Mouse (Mus musculus) kidney, embryonic 15.5 days (tissue): ENCODE measurements at regions not wholly inside any gene's neighbourhood (a gene's known extent, or its start where the extent isn't known, plus 50 kb on each side); places are given as distances from the start of the nearest gene placed in this dataset.
"Not testable (repeated sequence)": the region's sequence is repeated elsewhere in the genome, so short reads cannot be mapped to it uniquely, and the experiment has no call there.

ENCODE experiments used
- ATAC-seq: fragments of 200-750 bp; cut with Nextera tagmentation; replicated peaks from 2 replicates; pipeline ENCODE4 v1.8.0; 2017; ENCODE audit warnings: moderate TSS enrichment; ENCODE audit not compliant: low FRiP score
- H3K27ac ChIP-seq: fragments of 300-500 bp; sonication (generic); 2 replicates; pipeline ENCODE4 v1.5.1; 2015; ENCODE audit warnings: mild to moderate bottlenecking, inconsistent platforms
- H3K27me3 ChIP-seq: fragments of 300-500 bp; sonication (generic); 2 replicates; pipeline ENCODE4 v1.6.1; 2015; ENCODE audit warnings: inconsistent platforms
- H3K36me3 ChIP-seq: fragments of 300-500 bp; sonication (generic); 2 replicates; pipeline ENCODE4 v1.6.1; 2015; ENCODE audit warnings: inconsistent platforms
- H3K4me1 ChIP-seq: fragments of 300-500 bp; sonication (generic); 2 replicates; pipeline ENCODE4 v1.6.1; 2015; ENCODE audit warnings: inconsistent platforms
- H3K4me2 ChIP-seq: fragments of 300-500 bp; sonication (generic); 2 replicates; pipeline ENCODE4 v1.6.1; 2015; ENCODE audit warnings: moderate library complexity, mild to moderate bottlenecking, inconsistent platforms
- H3K4me3 ChIP-seq: fragments of 300-500 bp; sonication (generic); replicated peaks from 2 replicates; pipeline ENCODE4 v1.5.1; 2015; ENCODE audit warnings: mild to moderate bottlenecking, inconsistent platforms
- H3K9ac ChIP-seq: fragments of 300-500 bp; sonication (generic); 2 replicates; pipeline ENCODE4 v1.6.1; 2015; ENCODE audit warnings: mild to moderate bottlenecking, inconsistent platforms
- H3K9me3 ChIP-seq: fragments of 300-500 bp; sonication (generic); replicated peaks from 2 replicates; pipeline ENCODE4 v1.6.1; 2016; ENCODE audit warnings: inconsistent platforms
- WGBS: fragments of 180-500 bp; shearing (Covaris S2); methylation state at CpG from one replicate; pipeline ENCODE4 v1.1.7; 2015; ENCODE audit warnings: mixed read lengths; 5-methylcytosine and 5-hydroxymethylcytosine counted together

DNA sequence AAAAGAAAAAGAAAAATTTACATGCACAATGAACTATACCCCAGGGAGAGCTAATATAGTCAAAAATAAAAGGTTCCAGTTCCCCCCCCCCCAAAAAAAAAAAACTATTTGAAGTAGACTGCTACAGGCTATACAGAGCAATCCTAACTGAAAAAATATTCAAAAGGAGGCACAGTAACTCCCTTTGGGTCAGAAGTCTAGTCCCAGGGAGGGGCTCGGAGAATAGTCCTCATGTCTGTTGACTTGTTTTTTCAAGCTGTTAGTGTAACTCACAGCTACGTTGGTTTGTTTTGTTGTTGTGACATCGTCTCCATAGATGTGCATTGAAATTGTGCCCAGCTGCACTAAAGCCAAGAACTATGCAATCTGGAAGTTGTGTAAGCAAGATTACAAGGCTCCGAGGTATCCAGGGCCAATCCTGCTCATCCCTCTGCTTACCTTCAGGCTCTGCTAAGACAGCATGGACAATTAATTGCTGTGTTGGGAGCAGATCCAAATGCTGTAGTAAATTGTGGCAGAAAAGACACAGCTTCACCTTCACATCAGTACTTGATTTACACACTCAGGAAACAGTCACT lies 137.2 kb upstream of the Pnpt1 start:
- Histone ChIP-seq H3K27ac (no peak overlapping the region), H3K9ac (no peak overlapping the region), H3K4me2 (no peak overlapping the region), H3K4me1 (peaks cover 3% of the 10 kb centered on the region), H3K9me3 (no peaks in the 10 kb centered on the region), H3K4me3 (no peak overlapping the region), H3K36me3 (no peaks in the 10 kb centered on the region), H3K27me3 (no peaks in the 10 kb centered on the region)
- 0 out of 2 replicates have a peak, but pooled peaks have one; percentile 22 for ATAC-seq
- 61% methylated on average over 4 of the region's 4 CpGs for WGBS

- H3K27me3 ChIP-seq = no peaks in the 10 kb centered on the region
- WGBS = 52% methylated on average over 3 of the region's 3 CpGs
- no peak overlapping the region for H3K9ac ChIP-seq
- peaks cover 15% of the 10 kb centered on the region for H3K4me1 ChIP-seq
- H3K9me3 ChIP-seq = no peaks in the 10 kb centered on the region
- no peaks in the 10 kb centered on the region for H3K36me3 ChIP-seq
- no peak overlapping the region for H3K4me3 ChIP-seq
- H3K4me2 ChIP-seq = no peak overlapping the region
- no peak overlapping the region for H3K27ac ChIP-seq
- peak; percentile 86 for ATAC-seq
Measured at GRCm38 (mm10) chr11:28998314-28999106, 132.0 kb upstream of the Pnpt1 start.

DNA sequence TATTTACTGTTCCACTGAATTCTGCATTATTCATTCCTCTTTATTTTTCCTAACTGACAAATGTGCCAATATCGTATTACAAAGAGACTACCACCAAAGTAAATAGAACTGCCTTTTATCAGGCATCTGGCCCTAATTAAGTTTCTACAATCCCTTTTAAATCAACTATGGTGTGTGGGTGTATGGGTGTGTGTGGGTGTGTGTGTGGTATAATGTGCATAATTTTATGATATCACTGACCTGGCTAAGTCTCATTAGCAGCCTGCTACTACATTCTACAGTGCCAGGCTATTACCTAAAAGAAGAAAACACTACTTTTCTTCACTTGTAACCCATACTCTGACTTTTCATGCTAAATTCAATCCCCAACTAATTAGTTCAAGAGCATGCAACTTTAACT lies 131.3 kb upstream of the Pnpt1 start:
- no peaks in the 10 kb centered on the region for H3K9me3 ChIP-seq
- no peak overlapping the region for H3K4me2 ChIP-seq
- no peak overlapping the region for H3K4me3 ChIP-seq
- peaks cover 15% of the 10 kb centered on the region for H3K4me1 ChIP-seq
- H3K36me3 ChIP-seq = no peaks in the 10 kb centered on the region
- peak; percentile 47; the same call in 1 of the 2 replicates for ATAC-seq
- H3K27me3 ChIP-seq = no peaks in the 10 kb centered on the region
- 24% methylated on average over 1 of the region's 1 CpGs for WGBS
- H3K9ac ChIP-seq = no peak overlapping the region
- no peak overlapping the region for H3K27ac ChIP-seq

DNA sequence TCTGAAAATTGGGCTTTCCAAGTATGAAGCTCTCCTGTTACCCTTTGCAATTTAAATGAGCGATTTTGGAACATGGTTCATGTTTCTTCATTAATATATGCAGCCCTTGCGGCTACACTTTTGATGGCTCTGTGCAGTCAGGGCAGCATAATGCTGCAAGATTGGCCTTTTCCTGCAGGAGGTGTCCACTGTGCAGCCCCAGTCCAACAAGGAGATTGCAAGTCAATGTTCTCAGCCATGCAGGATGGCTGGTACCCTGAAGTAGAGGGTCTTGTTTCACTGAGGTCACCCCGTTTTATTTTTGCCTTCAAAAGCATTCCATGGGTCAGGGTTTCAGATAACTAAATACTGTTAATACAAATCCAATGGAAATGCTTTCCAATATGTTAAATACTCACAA lies 130.9 kb upstream of the Pnpt1 start:
- H3K4me3 ChIP-seq = no peak overlapping the region
- no peak; the same call in 1 of the 2 replicates for ATAC-seq
- no peaks in the 10 kb centered on the region for H3K27me3 ChIP-seq
- H3K9ac ChIP-seq = no peak overlapping the region
- no peaks in the 10 kb centered on the region for H3K36me3 ChIP-seq
- H3K4me1 ChIP-seq = peaks cover 15% of the 10 kb centered on the region
- 40% methylated on average over 3 of the region's 3 CpGs for WGBS
- H3K4me2 ChIP-seq = no peak overlapping the region
- no peak overlapping the region for H3K27ac ChIP-seq
- no peaks in the 10 kb centered on the region for H3K9me3 ChIP-seq

DNA sequence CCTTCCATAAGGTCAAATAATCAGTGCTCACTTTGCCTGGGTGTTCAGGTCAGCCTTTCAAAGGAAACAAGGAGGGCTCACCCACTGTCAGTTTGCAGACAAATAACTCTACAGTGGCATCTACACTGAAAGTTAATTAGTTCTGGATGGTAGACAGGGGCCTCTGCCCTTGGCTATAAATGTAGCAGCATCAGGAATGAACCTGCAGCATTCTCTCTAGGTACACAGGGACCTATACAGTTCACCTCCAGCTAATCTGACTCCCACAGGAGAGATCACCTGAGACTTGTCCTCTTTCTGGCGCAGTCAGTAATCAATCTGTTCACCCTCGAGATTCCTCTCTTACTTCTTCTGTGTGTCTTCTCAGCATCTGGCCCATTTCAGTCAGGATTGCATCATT lies 130.3 kb upstream of the Pnpt1 start:
- Histone ChIP-seq H3K4me3 (no peak overlapping the region), H3K9me3 (no peaks in the 10 kb centered on the region), H3K27me3 (no peaks in the 10 kb centered on the region), H3K36me3 (no peaks in the 10 kb centered on the region), H3K4me1 (peaks cover 15% of the 10 kb centered on the region), H3K9ac (no peak overlapping the region), H3K4me2 (no peak overlapping the region), H3K27ac (no peak overlapping the region)
- 60% methylated on average over 2 of the region's 2 CpGs for WGBS
- 0 out of 2 replicates have a peak, but pooled peaks have one; percentile 55 for ATAC-seq

- ATAC-seq = no peak
- WGBS = 28% methylated on average over 1 of the region's 1 CpGs
- H3K27ac ChIP-seq = no peak overlapping the region
- H3K4me3 ChIP-seq = no peak overlapping the region
- H3K4me2 ChIP-seq = no peak overlapping the region
- H3K27me3 ChIP-seq = no peaks in the 10 kb centered on the region
- no peaks in the 10 kb centered on the region for H3K36me3 ChIP-seq
- H3K9ac ChIP-seq = no peak overlapping the region
- no peaks in the 10 kb centered on the region for H3K4me1 ChIP-seq
- H3K9me3 ChIP-seq = no peaks in the 10 kb centered on the region
Measured at GRCm38 (mm10) chr11:29017406-29017805, 113.1 kb upstream of the Pnpt1 start.

GRCm38 (mm10) chr11:29040817-29041216 lies 89.7 kb upstream of the Pnpt1 start:
- Histone ChIP-seq H3K9ac (no peak overlapping the region), H3K27ac (no peak overlapping the region), H3K4me1 (no peaks in the 10 kb centered on the region), H3K4me3 (no peak overlapping the region), H3K4me2 (no peak overlapping the region), H3K36me3 (no peaks in the 10 kb centered on the region), H3K9me3 (no peaks in the 10 kb centered on the region), H3K27me3 (no peaks in the 10 kb centered on the region)
- ATAC-seq = peak; percentile 49; the same call in 1 of the 2 replicates

GRCm38 (mm10) chr11:29047985-29048610 lies 82.4 kb upstream of the Pnpt1 start:
- not testable (repeated sequence) for H3K4me1 ChIP-seq, ATAC-seq, H3K9ac ChIP-seq, H3K9me3 ChIP-seq, H3K4me3 ChIP-seq, H3K4me2 ChIP-seq, H3K27me3 ChIP-seq, H3K27ac ChIP-seq, H3K36me3 ChIP-seq
- WGBS = 29% methylated on average over 1 of the region's 1 CpGs

DNA sequence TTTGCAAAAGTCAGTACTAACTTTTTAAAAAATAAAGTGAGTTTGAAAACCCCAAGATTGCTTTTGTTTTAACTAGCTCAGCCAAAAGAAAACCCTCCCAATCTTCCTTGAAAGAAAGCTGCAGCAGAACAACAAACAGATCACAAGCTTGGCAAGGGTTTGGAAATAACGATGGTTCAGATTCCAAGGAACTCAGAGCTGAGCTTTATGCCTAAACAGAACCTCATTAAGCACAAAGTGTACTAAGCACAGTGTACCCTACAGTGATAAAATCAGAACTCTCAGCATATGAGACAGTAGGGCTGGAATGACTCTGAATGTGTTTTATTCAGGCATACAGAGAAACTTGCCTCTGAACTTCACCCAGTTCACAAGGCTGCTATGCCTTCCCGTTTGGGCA lies 77.9 kb upstream of the Pnpt1 start:
- ATAC-seq = no peak
- Histone ChIP-seq H3K27ac (no peak overlapping the region), H3K4me3 (no peak overlapping the region), H3K27me3 (no peaks in the 10 kb centered on the region), H3K9ac (no peak overlapping the region), H3K4me1 (no peaks in the 10 kb centered on the region), H3K9me3 (no peaks in the 10 kb centered on the region), H3K4me2 (no peak overlapping the region), H3K36me3 (no peaks in the 10 kb centered on the region)
- 59% methylated on average over 2 of the region's 2 CpGs for WGBS

- 88% methylated on average over 22 of the region's 22 CpGs for WGBS
- H3K36me3 ChIP-seq, ATAC-seq: not testable (repeated sequence)
Measured at GRCm38 (mm10) chr11:29069586-29069985, 61.0 kb upstream of the Pnpt1 start.

GRCm38 (mm10) chr11:29072231-29072630 lies 58.3 kb upstream of the Pnpt1 start:
- Histone ChIP-seq H3K27me3 (no peaks in the 10 kb centered on the region), H3K4me3 (no peak overlapping the region), H3K4me2 (no peak overlapping the region), H3K27ac (no peak overlapping the region), H3K4me1 (no peaks in the 10 kb centered on the region), H3K9ac (no peak overlapping the region), H3K9me3 (no peaks in the 10 kb centered on the region), H3K36me3 (no peaks in the 10 kb centered on the region)
- WGBS = 51% methylated on average over 3 of the region's 3 CpGs
- ATAC-seq = no peak

More at GRCm38 (mm10) chr11:29069586-29069985, 61.0 kb upstream of the Pnpt1 start:
- H3K27ac ChIP-seq, H3K9ac ChIP-seq, H3K4me3 ChIP-seq, H3K9me3 ChIP-seq, H3K4me1 ChIP-seq, H3K4me2 ChIP-seq, H3K27me3 ChIP-seq: not testable (repeated sequence)
